Mouse (Mus musculus): ENCODE measurements around the gene Kpna7.
"Not testable (repeated sequence)": the region's sequence is repeated elsewhere in the genome, so short reads cannot be mapped to it uniquely, and the experiment has no call there.

Kpna7 gene

GRCm38 (mm10) chr5:145083632-145084451, at the start of gene Kpna7, which contains the start of gene Arpc1a:
Kpna7 (minus strand) TSS chr5:145084030.
Arpc1a (plus strand) TSS chr5:145083830.
- peak; percentile 96 for DNase-seq (ENCODE audit: low spot score)

GRCm38 (mm10) chr5:145133275-145133674, 49.4 kb upstream of the Kpna7 start:
- not testable (repeated sequence) for DNase-seq (ENCODE audit: low spot score)

GRCm38 (mm10) chr5:145130995-145131394, 47.2 kb upstream of the Kpna7 start:
- no peak for DNase-seq (ENCODE audit: low spot score)

GRCm38 (mm10) chr5:145130191-145130590, 46.4 kb upstream of the Kpna7 start:
- no peak for DNase-seq (ENCODE audit: low spot score)

- DNase-seq (ENCODE audit: low spot score): not testable (repeated sequence)
Observed at GRCm38 (mm10) chr5:145129773-145130172, 45.9 kb upstream of the Kpna7 start.

- no peak for DNase-seq (ENCODE audit: low spot score)
Observed at GRCm38 (mm10) chr5:145129124-145129523, 45.3 kb upstream of the Kpna7 start.

- no peak for DNase-seq (ENCODE audit: low spot score)
Observed at GRCm38 (mm10) chr5:145126580-145126979, 42.8 kb upstream of the Kpna7 start.

- no peak for DNase-seq (ENCODE audit: low spot score)
Observed at GRCm38 (mm10) chr5:145123396-145123795, 39.6 kb upstream of the Kpna7 start.

- DNase-seq (ENCODE audit: low spot score): no peak
Observed at GRCm38 (mm10) chr5:145120921-145121320, 37.1 kb upstream of the Kpna7 start.

- DNase-seq (ENCODE audit: low spot score): no peak
Observed at GRCm38 (mm10) chr5:145119385-145119784, 35.6 kb upstream of the Kpna7 start.

GRCm38 (mm10) chr5:145118461-145118860, 34.6 kb upstream of the Kpna7 start:
- no peak for DNase-seq (ENCODE audit: low spot score)

GRCm38 (mm10) chr5:145118005-145118404, 34.2 kb upstream of the Kpna7 start:
- no peak for DNase-seq (ENCODE audit: low spot score)

- DNase-seq (ENCODE audit: low spot score): peak; percentile 74
Observed at GRCm38 (mm10) chr5:145116916-145117315, 33.1 kb upstream of the Kpna7 start.

GRCm38 (mm10) chr5:145116316-145116715, 32.5 kb upstream of the Kpna7 start:
- DNase-seq (ENCODE audit: low spot score): peak; percentile 29

GRCm38 (mm10) chr5:145115736-145116135, 31.9 kb upstream of the Kpna7 start:
- no peak for DNase-seq (ENCODE audit: low spot score)

- no peak for DNase-seq (ENCODE audit: low spot score)
Observed at GRCm38 (mm10) chr5:145114606-145115473, 31.0 kb upstream of the Kpna7 start.

GRCm38 (mm10) chr5:145114071-145114605, 30.3 kb upstream of the Kpna7 start, which contains the start of gene Arpc1b:
Arpc1b (plus strand) TSS chr5:145114215.
- peak; percentile 64 for DNase-seq (ENCODE audit: low spot score)

GRCm38 (mm10) chr5:145113416-145113815, 29.6 kb upstream of the Kpna7 start:
- DNase-seq (ENCODE audit: low spot score): no peak

- no peak for DNase-seq (ENCODE audit: low spot score)
Observed at GRCm38 (mm10) chr5:145112566-145112965, 28.7 kb upstream of the Kpna7 start.

- no peak for DNase-seq (ENCODE audit: low spot score)
Observed at GRCm38 (mm10) chr5:145110401-145110800, 26.6 kb upstream of the Kpna7 start.

GRCm38 (mm10) chr5:145105694-145106275, 22.0 kb upstream of the Kpna7 start:
- DNase-seq (ENCODE audit: low spot score): no peak

- no peak for DNase-seq (ENCODE audit: low spot score)
Observed at GRCm38 (mm10) chr5:145104328-145104727, 20.5 kb upstream of the Kpna7 start.
